Mouse (Mus musculus) lung, postnatal 36 days (tissue): ENCODE measurements around the gene Dpf3.

Experiments
- DNase-seq: peaks from one replicate; pipeline ENCODE4 v3.0.0; 2022; ENCODE audit warnings: mixed read lengths

Dpf3 gene

GRCm38 (mm10) chr12:83208841-83209240 is 278.7 kb downstream of the Dpf3 start:
- no peak for DNase-seq

- no peak for DNase-seq
Observed at GRCm38 (mm10) chr12:83208011-83208410, 279.5 kb downstream of the Dpf3 start.

GRCm38 (mm10) chr12:83207481-83207880 is 280.0 kb downstream of the Dpf3 start:
- DNase-seq, result no peak

GRCm38 (mm10) chr12:83206866-83207265 is 280.6 kb downstream of the Dpf3 start:
- no peak for DNase-seq

GRCm38 (mm10) chr12:83204361-83204760 is 283.2 kb downstream of the Dpf3 start:
- no peak for DNase-seq

- DNase-seq, result no peak
Observed at GRCm38 (mm10) chr12:83201674-83202073, 285.8 kb downstream of the Dpf3 start.

- DNase-seq, result no peak
Observed at GRCm38 (mm10) chr12:83180561-83180960, 307.0 kb downstream of the Dpf3 start.

GRCm38 (mm10) chr12:83179860-83180259 is 307.7 kb downstream of the Dpf3 start:
- DNase-seq, result no peak

- no peak for DNase-seq
Observed at GRCm38 (mm10) chr12:83178770-83179169, 308.7 kb downstream of the Dpf3 start.

- no peak for DNase-seq
Observed at GRCm38 (mm10) chr12:83169495-83170209, 317.9 kb downstream of the Dpf3 start.

- DNase-seq, result no peak
Observed at GRCm38 (mm10) chr12:83168310-83168709, 319.2 kb downstream of the Dpf3 start.

- DNase-seq, result no peak
Observed at GRCm38 (mm10) chr12:83165058-83165457, 322.5 kb downstream of the Dpf3 start.
